In genomic region chr1:72490193-72490592, GRCm38 (mm10) we compare ENCODE assay signal across 16 mouse cellular contexts. TPM values are rescaled to one million over a fixed set of nuclear protein-coding genes. Genes with fewer than 3 reads are reported as not detected.
DNase-seq lines count a peak whose midpoint lies in the region; ATAC-seq and TF ChIP-seq lines count a peak whose summit lies in the region.
"Had no signal": no experiment of that assay in that cellular context is flagged by ENCODE, and none has a peak within 500 bp of the region (broad histone marks: within the 10 kb centered on the region; RNA-seq: fewer than 3 reads in every experiment).

No protein-coding gene starts in this region.

- no peaks in the 10 kb centered on the region for H3K36me3 ChIP-seq in forebrain, embryonic 14.5 days (ENCODE audit: control insufficient read depth, insufficient read depth, low read length)
- no peaks in the 10 kb centered on the region for H3K36me3 ChIP-seq in forebrain, embryonic 15.5 days
- H3K36me3 ChIP-seq in E14TG2a.4 (ENCODE audit: insufficient read depth, low read length): no peaks in the 10 kb centered on the region
- H3K36me3 ChIP-seq in hindbrain, postnatal 0 days (ENCODE audit: insufficient read depth, low read length): no peaks in the 10 kb centered on the region
- H3K36me3 ChIP-seq: neural tube, embryonic 13.5 days had no signal

- peaks cover 8% of the 10 kb centered on the region for H3K4me1 ChIP-seq in forebrain, embryonic 14.5 days (ENCODE audit: control insufficient read depth, insufficient read depth, low read length)
- H3K4me1 ChIP-seq in forebrain, embryonic 15.5 days: peaks cover 10% of the 10 kb centered on the region; the same call in 1 of the 2 replicates
- peaks cover 48% of the 10 kb centered on the region for H3K4me1 ChIP-seq in E14TG2a.4 (replicated peaks; ENCODE audit: low read depth, low read length)
- H3K4me1 ChIP-seq in hindbrain, postnatal 0 days (ENCODE audit: insufficient read depth, low read length): peaks cover 4% of the 10 kb centered on the region; the same call in 1 of the 2 replicates
- no peaks in the 10 kb centered on the region for H3K4me1 ChIP-seq in lung, adult 2 months (ENCODE audit: control insufficient read depth, insufficient read depth, low read length)

- peak; percentile 48; the same call in 1 of the 2 replicates for ATAC-seq in forebrain, embryonic 14.5 days
- ATAC-seq in forebrain, embryonic 15.5 days (replicated peaks): no peak
- no peak for ATAC-seq in hindbrain, postnatal 0 days
- no peak for ATAC-seq in frontal cortex, adult (ENCODE audit: low TSS enrichment)
- ATAC-seq: intestine, embryonic 16.5 days had no signal

- TF ChIP-seq POLR2A in lung, adult 2 months (IDR thresholded peaks at IDR 0.05; ENCODE audit: borderline replicate concordance, extremely low read depth, low read depth, low read length): no peak

- H3K9me3 ChIP-seq in forebrain, embryonic 14.5 days (replicated peaks; ENCODE audit: control insufficient read depth, low read length): no peaks in the 10 kb centered on the region
- no peaks in the 10 kb centered on the region for H3K9me3 ChIP-seq in forebrain, embryonic 15.5 days
- H3K9me3 ChIP-seq in E14TG2a.4 (ENCODE audit: low read length): no peaks in the 10 kb centered on the region
- H3K9me3 ChIP-seq in hindbrain, postnatal 0 days (ENCODE audit: low read length): no peaks in the 10 kb centered on the region
- H3K9me3 ChIP-seq: neural tube, embryonic 13.5 days had no signal

- DNase-seq in forebrain, embryonic 14.5 days (ENCODE audit: low spot score): peak; percentile 27
- DNase-seq in c-Kit-positive CD71-negative TER-119-negative erythroid progenitor cells, embryonic 14.5 days (ENCODE audit: low read depth): peak; percentile 7
- DNase-seq in hindbrain, postnatal 0 days (ENCODE audit: low spot score): no peak
- DNase-seq in lung, adult 2 months: no peak
- no peak for DNase-seq in testis, postnatal 14 days (ENCODE audit: low spot score)
- DNase-seq: cerebellum, adult 9-11 months; gastrocnemius, adult 2 months; thymus, postnatal 4 days had no signal

- H3K27ac ChIP-seq in forebrain, embryonic 14.5 days (ENCODE audit: low read depth, low read length): no peak overlapping the region
- no peak overlapping the region for H3K27ac ChIP-seq in forebrain, embryonic 15.5 days (replicated peaks)
- no peak overlapping the region for H3K27ac ChIP-seq in hindbrain, postnatal 0 days
- H3K27ac ChIP-seq: gastrocnemius, adult 2 months; left cerebral cortex, adult 2 months; macrophage; neural tube, embryonic 13.5 days had no signal

- WGBS in forebrain, embryonic 14.5 days: 5% methylated on average over 8 of the region's 8 CpGs
- 9% methylated on average over 8 of the region's 8 CpGs for WGBS in forebrain, embryonic 15.5 days
- 13% methylated on average over 8 of the region's 8 CpGs for WGBS in hindbrain, postnatal 0 days
- WGBS in lung, adult 2 months: 8% methylated on average over 8 of the region's 8 CpGs

- H3K4me2 ChIP-seq in forebrain, embryonic 14.5 days (ENCODE audit: low read length): no peak overlapping the region
- no peak overlapping the region for H3K4me2 ChIP-seq in forebrain, embryonic 15.5 days (replicated peaks)
- 0 out of 2 replicates have a peak overlapping the region, but pooled peaks have one; percentile 2 for H3K4me2 ChIP-seq in hindbrain, postnatal 0 days (ENCODE audit: low read depth, low read length)
- H3K4me2 ChIP-seq: neural tube, embryonic 13.5 days had no signal

- no peak overlapping the region for H3K4me3 ChIP-seq in forebrain, embryonic 14.5 days (ENCODE audit: low read depth, low read length)
- H3K4me3 ChIP-seq in forebrain, embryonic 15.5 days: no peak overlapping the region
- peak overlapping the region; percentile 52 for H3K4me3 ChIP-seq in E14TG2a.4 (replicated peaks; ENCODE audit: low read length)
- no peak overlapping the region for H3K4me3 ChIP-seq in hindbrain, postnatal 0 days (ENCODE audit: low read length)
- no peak overlapping the region for H3K4me3 ChIP-seq in lung, adult 2 months (replicated peaks; ENCODE audit: extremely low read depth, low read depth, low read length)
- H3K4me3 ChIP-seq: gastrocnemius, adult 2 months; left cerebral cortex, adult 2 months; neural tube, embryonic 13.5 days had no signal

- no peak overlapping the region for H3K9ac ChIP-seq in forebrain, embryonic 14.5 days (ENCODE audit: low read length)
- H3K9ac ChIP-seq in forebrain, embryonic 15.5 days (replicated peaks): no peak overlapping the region
- H3K9ac ChIP-seq in hindbrain, postnatal 0 days (replicated peaks; ENCODE audit: low read length): no peak overlapping the region
- H3K9ac ChIP-seq: neural tube, embryonic 13.5 days had no signal

- TF ChIP-seq CTCF in E14TG2a.4 (conservative IDR thresholded peaks at IDR 0.05; ENCODE audit: low read length): no peak
- no peak for TF ChIP-seq CTCF in hindbrain, postnatal 0 days (IDR thresholded peaks at IDR 0.05; ENCODE audit: low read depth)
- TF ChIP-seq CTCF in lung, adult 2 months (IDR thresholded peaks at IDR 0.05; ENCODE audit: insufficient read depth, low read length): no peak

- no peaks in the 10 kb centered on the region for H3K27me3 ChIP-seq in forebrain, embryonic 14.5 days (replicated peaks; ENCODE audit: control insufficient read depth, insufficient read depth, low read length)
- H3K27me3 ChIP-seq in forebrain, embryonic 15.5 days: no peaks in the 10 kb centered on the region
- no peaks in the 10 kb centered on the region for H3K27me3 ChIP-seq in E14TG2a.4 (ENCODE audit: insufficient read depth, low read length)
- H3K27me3 ChIP-seq in hindbrain, postnatal 0 days (ENCODE audit: insufficient read depth, low read length): no peaks in the 10 kb centered on the region
- H3K27me3 ChIP-seq: neural tube, embryonic 13.5 days had no signal

RNA-seq across cellular contexts. Expression of gene March4, which starts 46.5 kb away (rescaled TPM):
- polyA plus RNA-seq in forebrain, embryonic 14.5 days (2014; fragmentation: Nextera tagmentation; extraction: Ambion mirVana): 2.8 and 3.6 TPM in 2 replicates
- 5.2 and 5.3 TPM in 2 replicates for polyA plus RNA-seq in forebrain, embryonic 15.5 days (2015; fragmentation: Nextera tagmentation; extraction: Ambion mirVana)
- total RNA-seq in hindbrain, postnatal 0 days (2014; rRNA removed): 34.6 and 34.9 TPM in 2 replicates
- 6.6 and 7.5 TPM in 2 replicates for polyA plus RNA-seq in hindbrain, postnatal 0 days (2015; fragmentation: Nextera tagmentation; extraction: Ambion mirVana)
- polyA plus RNA-seq in lung, adult 2 months (2012; rRNA removed): 1.1 and 1.4 TPM in 2 replicates
- total RNA-seq: liver, adult 2 months had no signal
- polyA plus RNA-seq: liver, adult 2 months; macrophage had no signal

Comparison
In these comparisons a context has a peak if more than half of its experiments do, and no peak if none do; other contexts are left out.
1. DNase-seq: peak in forebrain, embryonic 14.5 days (single experiment) and c-Kit-positive CD71-negative TER-119-negative erythroid progenitor cells, embryonic 14.5 days (single experiment); none in hindbrain, postnatal 0 days (single experiment), lung, adult 2 months (single experiment) and testis, postnatal 14 days (single experiment).